Mouse (Mus musculus): ENCODE data around the gene Pdzrn3.

The Pdzrn3 gene

GRCm38 (mm10) chr6:101194386-101194925 is 183.2 kb downstream of the Pdzrn3 start:
- peak in 1 of 2 experiments; percentile 41 for DNase-seq

DNA sequence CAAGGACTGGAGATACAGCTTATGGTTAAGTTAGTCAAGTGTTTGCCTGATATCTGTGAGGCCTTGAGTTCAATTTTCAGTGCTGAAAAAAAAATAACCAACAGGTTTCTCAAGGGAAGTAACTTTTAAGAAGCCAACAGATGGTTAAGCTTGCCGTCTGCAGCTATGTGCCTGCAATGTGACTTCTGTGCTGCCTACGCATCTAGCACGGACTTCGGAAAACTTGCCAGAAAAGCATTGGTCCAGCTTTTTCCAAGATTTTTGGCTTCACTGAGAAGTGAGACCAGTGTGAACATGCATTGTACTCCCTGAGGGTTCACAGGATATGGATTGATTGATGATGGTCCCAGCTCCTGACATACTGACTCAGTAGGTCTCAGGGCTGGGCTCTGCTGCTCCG is 186.1 kb downstream of the Pdzrn3 start:
- DNase-seq: no peak

DNA sequence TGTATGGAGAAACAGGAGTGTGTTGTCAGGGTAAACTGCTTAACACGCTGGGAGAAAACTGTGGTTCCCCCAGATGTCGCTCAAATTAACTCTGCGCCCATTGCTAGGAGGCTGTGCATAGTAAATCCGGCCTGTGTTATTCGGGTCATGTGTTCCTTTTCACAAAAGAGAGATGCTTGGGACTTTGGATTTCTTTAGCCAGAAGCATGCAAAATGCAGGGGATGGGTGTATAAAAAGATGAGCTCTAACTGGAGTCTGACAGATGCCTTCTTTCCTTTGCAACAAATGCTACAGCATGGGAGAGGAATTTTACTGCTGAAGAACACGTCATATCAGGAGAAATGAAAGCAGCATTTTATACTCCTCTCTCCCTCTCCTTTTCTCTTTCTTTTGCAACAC is 190.4 kb downstream of the Pdzrn3 start:
- DNase-seq: no peak

DNA sequence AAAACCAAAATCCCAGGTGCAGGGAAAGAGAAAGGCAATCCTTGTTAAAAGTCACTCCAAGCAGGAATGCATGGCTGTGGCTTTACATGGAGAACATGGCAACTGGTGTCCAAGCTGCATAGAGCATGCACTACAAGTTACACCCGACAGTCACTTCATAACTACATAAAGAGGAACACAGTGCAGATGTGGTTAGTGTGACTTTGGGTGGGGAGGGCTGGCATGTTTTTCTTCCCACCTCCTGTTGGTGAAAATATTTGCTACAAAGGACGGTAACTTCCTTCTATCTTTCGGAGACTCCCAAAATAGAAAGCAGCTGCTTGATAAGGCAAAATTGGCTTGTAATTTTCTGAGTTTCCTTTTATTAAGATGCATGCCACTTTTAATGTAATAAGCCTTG is 190.8 kb downstream of the Pdzrn3 start:
- no peak for DNase-seq

- no peak for DNase-seq
Observed at GRCm38 (mm10) chr6:101184103-101184785, 193.5 kb downstream of the Pdzrn3 start.

- DNase-seq: no peak
Observed at GRCm38 (mm10) chr6:101170699-101171098, 207.0 kb downstream of the Pdzrn3 start.

DNA sequence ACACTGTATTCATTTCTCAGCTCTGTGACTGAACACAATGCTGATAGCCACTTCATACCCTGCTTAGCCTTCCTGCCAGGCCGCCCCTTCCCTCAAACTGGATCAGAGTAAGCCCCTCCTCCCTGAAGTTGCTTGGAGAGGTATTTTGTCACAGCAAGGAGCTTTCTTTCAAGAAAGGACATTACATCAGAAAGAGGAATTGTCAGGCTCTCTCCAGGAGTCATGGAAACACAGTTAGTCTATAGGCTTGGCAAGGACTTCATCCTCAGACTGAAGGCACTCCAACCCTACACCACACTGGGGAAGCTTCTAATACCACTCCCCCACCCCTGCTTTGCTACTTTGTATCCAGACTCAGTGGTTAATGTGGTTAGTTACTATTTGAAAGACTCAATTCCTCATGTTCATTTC is 224.2 kb downstream of the Pdzrn3 start:
- no peak for DNase-seq

DNA sequence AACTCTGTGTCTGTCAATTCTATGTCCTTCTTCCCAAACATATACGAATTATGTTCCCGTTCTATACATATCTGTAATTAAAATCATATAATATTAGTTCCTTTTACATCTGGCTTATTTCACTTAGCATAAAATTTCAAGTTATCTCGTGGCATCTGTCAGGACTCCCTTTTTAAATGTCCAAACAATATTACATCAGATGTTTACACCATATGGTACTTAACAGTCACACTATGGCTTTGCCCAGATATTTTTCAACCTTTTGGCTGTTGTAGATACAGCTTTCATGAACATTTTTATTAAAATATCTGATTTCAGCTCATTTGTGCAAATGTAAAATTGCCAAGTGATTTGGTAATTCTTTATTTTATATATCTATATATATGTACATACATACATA is 242.3 kb downstream of the Pdzrn3 start:
- DNase-seq: no peak

DNA sequence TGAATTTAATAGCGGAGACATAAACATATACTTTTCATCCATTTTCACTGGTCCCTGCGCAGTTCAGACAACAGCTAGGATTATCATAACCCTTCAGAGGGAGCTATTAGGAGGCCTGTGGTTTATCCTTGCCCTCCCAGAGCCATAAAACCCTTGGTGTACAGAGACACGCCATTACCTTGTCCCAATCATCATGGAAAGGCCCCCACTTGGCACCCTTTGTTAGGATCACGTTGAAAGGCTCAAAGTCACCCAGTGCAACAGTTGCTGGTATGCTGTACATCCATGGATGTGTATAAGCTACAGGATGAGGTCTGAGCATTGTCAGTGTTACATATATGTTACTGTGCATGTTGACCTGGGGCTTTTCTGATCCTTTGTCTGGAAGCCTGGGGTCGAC is 252.3 kb downstream of the Pdzrn3 start:
- DNase-seq: no peak

- DNase-seq: no peak
Observed at GRCm38 (mm10) chr6:101108951-101109350, 268.7 kb downstream of the Pdzrn3 start.

DNA sequence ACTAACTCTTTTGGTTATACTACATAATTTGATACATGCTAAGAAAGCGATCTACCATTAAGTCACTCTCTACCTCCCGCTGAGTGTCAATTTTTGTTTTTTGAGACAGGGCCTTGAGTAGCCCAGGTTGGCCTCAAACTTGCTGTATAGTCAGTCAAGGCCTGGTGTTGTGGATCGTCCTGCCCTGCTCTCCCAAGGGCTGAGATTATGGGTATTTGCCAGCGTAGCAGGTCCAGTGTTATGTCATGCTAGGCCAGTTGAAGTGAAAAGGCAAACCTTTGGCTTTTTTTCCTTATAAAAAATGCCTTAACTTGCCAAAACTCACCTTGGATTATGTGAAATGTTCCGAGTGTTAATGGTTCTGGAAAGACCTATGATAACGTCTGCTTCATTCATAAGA is 274.2 kb downstream of the Pdzrn3 start:
- DNase-seq: no peak

- no peak for DNase-seq
Observed at GRCm38 (mm10) chr6:101101709-101102654, 275.7 kb downstream of the Pdzrn3 start.

Data from lung, postnatal 4 days (tissue).